Mouse (Mus musculus) testis, postnatal 10 days (tissue): ENCODE results near the gene Trmt10c.
"Not testable (repeated sequence)": the region's sequence is repeated elsewhere in the genome, so short reads cannot be mapped to it uniquely, and the experiment has no call there.

Source experiments
- DNase-seq: peaks from one replicate; pipeline ENCODE4 v3.0.0; 2021; ENCODE audit warnings: low spot score

Gene Trmt10c

DNA sequence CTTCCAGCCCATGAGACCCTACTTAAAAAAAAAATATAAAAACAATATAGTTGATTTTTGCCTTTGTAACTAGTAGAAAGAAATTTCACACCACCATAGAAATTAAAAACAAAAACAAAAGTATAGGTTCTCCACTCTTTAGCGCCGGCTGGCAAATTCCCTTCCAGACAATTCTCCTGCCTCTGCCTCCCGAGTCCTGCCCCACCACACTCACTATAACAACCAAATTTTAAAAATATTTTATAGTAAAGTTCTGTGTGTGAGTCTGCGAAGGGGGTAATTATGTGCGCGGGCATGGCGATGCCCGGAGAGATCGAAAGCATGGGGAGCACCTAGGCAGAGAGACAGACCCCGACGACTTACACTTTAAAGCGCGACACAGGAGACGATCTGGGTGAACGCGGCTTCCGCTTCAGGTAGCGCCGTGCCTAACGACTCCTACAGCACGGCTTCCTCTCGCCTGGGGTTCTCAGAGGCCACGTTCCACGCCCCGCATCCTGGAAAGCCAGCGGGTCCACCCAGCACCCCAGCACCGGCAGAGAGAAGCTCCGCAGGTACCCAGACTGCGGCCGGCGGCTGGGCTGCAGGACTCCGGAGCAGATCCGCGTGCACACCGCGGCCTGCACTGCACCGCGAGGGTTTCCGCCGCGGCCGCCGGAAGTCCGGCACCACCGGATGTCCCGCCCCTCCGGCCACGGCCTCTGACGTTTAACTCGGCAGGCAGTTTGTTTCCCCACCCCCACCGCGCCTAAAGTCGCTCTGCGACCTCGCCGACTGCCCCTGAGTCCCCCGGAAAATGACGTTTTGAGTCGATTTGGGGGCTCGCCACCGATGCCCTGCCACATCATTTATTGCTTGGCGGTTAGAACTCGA, at the start of gene Trmt10c:
Trmt10c (minus strand) TSS at position 682 of the 873 bp plus-strand sequence.
- peak; percentile 96 for DNase-seq

DNA sequence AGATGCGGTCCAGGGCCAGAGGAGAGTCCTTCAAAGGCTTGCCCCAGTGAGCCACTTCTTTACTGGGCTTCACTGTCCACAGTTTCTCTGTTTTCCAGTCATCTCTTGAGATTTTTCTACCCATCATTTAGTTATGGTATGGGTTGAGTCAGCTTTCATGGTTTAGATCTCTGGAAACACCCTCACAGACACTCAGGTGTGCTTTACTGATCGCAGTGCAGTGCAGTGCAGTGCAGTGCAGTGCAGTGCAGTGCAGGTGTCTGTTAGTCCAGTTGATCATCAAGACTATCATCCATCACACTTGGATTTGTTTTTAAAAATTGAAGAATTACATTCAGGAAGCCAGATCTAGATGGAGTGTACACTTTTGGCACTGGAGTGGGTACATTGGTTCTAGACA, 48.7 kb upstream of the Trmt10c start:
- DNase-seq: no peak

DNA sequence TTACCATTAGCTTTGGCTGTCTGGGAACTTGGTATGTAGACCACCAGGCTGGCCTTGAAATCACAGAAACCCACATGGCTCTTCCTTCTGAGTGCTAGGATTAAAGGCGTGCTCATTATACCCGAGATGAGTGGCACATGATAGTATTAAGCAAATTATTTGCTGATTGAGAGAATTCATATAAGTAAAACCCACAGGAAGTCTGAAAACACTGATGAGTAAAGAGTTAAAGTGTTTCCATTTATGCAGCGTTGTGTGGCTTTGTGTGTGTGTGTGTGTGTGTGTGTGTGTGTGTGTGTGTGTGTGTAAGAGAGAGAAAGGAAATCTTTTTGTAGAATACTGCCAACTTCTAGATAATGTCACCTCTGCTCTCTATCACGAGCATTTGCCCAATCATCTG, 44.1 kb upstream of the Trmt10c start:
- DNase-seq: no peak

DNA sequence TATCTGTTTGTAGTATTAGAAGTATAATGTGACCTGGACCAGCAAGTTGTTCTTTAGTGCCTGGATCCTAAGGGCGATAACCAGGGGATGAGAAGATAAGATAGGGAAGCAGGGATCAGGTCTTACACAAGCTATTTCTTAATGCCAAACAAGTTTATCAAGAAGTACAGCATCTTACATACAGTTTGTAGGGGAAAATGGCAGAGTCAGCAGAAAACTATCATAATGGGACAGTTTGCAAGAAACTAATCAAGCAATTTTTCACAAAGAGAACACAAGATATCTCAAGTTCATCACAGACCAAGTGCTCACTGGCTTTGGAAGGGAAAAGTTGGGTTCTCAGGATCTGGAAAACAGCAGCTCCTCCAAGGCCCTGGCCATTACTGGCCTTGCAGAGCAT, 41.8 kb upstream of the Trmt10c start:
- DNase-seq: no peak

DNA sequence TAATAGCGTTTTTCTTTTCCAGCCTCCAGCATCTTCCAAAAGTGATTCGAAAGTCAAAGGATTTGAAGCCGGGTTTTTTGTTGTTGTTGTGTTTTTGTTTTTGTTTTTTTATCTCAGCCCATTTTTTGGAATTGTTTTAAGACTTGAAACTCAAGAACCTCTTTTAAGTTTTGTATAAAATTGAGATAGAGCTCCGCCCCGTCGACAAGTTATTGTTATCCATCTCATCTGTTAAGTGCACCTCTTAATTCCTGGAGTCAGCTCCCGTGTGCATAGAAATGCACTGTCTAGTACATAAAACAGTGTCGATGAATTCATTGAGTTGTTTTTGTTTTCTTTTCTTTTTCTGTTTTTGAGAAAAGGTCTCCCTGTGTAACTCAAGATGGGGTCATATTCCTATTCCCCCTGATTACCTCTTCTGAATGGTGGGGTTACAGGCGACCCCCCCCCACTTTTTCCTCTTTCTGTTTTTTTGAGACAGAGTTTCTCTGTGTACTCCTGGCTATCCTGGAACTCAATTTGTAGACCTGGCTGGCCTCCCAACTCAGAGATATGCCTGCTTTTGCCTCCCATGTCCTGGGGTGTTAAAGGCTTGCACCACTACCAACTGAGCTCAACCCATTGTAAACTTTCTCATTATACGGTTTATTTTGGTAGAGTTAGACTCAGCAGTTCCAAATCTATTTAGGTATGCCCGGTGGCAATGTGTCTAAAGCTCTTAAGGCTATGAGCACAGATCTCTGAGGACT, 38.7 kb upstream of the Trmt10c start:
- no peak for DNase-seq

DNA sequence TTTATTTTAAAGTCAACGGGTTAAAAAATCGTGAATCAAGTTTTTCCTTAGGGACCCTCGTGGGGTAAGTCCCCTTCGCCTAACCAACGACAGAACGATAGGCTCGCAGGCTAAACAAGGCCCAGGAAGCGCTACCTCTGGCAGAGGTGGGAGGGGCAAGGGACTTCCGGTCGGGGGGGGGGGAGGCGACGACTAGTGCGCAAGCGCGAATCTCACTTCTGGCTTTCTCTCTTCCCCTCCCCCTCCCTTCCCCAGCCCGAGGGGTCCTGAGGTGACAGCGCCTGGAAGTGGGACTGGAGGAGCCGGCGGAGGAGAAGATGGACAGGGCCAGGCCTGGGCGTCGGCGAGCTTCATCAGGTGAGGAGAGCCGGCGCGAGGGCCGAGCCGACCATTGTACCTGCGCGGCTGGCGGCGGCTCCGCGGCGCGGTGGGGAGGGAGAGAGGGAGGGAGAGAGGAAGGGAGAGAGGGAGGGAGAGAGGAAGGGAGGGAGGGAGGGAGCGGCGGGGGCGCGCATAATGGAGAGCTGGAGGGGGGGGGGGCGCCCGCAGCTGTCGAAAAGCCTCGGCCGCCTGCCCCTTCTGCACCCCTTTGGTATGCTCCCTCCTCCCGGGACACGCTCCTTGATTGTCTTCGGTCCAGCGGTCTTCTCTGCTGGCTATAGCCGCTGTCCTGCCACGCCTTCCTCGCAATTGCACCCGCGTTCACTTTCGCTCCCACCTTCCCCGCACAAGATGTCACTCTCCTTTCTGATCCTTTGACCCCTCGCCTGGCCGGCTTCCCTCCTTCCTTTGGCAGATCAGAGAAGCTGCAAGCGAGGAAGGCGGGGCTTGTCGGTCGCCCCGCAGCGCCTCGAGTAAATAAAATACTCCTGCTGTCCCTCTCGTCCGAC, 37.8 kb upstream of the Trmt10c start:
- DNase-seq: peak; percentile 87

DNA sequence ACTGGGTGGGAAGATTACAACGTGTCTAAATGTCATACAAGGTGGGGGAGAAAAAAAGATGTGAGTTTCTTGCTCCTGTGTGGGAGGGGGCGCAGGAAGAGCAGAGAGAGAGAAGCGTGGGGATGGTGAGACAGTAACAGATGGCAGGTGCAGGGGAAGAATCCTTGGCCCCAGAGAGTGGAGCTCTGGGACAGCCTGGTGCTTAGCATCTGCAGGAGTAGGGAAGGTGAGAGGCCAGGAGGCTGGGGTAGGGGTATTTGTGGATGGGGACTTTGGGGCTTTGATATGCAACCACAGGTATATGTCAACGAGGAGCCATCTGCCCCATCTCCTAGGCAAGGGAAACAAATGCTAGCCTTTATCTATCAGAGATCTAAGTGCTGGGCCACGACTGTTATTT, 36.9 kb upstream of the Trmt10c start:
- DNase-seq: no peak

DNA sequence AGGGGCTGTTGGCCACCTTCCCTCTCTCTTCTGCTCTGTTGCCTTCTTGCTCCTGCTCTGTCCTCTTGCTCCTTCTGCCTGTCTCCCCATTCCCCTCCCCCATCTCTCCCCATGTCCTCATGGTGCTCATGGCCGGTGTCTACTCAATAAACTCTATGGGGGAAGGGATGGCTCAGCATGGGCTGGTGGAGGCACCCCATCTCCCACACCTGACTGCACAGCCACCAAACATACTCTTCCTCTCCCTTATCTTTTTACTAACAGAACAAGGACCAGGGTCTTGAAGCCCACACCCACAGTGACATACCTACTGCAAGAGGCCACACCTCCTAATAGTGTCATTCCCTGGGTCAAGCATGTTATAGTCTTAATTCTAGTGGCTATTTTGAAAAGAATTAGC, 36.5 kb upstream of the Trmt10c start:
- no peak for DNase-seq

DNA sequence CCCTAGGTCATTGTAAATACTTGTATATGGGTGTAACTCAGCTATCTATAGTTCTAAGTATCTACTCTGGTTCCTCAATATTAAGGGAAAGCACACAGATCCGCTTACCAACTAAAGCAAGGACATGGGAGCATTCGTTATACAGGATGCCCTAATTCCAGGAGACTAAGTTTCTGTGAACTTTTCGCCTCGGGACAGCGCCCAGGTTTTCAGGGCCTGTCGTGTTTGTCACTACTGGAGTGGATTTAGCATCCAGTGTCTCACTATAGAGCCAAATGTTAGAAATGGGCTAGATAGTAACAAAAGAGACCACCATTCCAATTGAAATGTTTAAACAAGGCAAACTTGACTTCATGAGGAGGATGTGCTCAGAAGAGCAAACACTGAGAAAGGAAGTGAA, 35.5 kb upstream of the Trmt10c start:
- not testable (repeated sequence) for DNase-seq

DNA sequence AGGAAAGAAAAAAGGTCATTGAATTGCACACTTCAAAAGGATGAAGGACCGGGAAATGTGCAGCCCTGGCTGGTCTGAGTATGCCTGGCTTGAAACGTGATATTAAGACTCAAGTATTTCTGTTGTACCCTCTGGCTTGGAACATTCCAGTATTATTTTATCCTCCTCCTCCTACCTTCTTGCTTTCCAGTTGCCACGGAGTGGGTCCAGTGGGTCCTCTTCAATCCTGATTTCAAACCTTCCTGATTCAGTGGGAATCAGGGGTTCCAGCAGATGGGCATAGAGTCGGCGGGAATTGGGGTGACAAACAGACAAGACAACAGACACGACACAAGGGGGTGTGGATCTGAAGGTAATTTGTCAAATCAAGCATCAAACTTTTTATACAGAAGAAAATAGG, 34.9 kb upstream of the Trmt10c start:
- DNase-seq: no peak

DNA sequence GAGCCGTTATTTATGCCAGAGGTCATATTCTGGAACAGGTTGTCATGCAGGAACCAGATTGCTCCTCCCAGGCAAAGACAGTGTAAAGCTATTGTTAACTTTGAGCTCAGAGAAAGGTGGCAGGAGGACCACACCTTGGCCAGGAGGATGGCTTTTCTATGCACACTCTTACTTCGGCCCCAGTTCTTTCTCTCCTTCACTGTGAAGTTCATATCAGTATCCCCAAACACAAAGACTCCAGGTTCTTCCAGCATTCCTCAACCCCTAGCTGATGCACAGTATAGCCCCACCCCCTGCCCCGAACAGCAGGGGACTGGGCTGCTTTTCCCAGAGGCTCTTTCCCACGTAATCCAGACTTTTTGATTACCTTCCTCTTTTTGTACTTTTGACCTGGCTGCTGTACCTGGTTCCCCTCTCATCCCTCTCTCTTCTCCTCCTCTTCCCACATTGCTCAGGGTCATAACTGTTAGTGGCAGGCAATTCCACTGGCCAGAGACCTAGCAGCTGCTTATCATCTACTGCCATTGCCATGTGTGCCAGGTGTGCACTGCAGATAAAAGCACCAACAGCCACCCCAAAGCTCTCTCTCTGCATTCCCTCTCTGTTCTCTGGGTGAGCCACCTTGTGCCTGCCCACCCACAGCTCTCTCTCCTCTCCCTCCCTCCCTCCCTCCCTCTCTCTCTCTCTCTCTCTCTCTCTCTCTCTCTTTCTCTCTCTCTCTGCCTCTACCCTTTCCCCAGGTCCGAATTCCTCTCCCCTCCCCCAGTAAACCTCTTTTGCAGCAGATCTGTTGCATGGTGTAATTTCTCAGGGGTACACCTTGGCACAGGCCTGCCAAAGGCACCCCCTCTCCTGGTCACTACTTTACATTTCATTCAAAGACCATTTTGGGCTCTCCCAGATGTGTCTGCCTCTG, 34.0 kb upstream of the Trmt10c start:
- no peak for DNase-seq

DNA sequence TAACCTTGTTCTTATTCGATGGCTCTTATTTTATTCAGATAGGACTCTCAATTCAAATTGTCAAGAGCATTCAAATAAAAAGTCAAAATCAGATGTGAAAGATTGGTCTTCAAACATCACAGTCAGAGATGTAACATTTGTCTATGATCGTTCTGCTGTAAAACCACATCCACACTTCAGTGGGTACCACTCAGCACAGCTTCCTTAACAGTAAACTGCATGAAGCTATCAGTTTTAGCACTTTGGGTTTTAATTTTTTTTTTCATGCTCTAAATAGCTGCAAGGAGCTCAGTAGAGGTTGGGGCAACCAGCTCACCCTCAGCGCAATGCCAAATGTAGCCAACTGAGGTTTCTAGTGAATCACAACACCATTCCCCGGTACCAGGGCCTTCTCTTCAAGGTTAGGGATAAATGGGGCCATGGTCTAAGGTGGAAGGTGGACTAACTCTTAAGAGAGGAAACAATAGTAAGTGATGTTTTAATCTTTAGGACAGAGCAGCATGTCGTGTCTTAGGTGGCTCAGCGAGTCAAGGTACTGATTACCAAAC, 31.0 kb upstream of the Trmt10c start:
- DNase-seq: no peak

DNA sequence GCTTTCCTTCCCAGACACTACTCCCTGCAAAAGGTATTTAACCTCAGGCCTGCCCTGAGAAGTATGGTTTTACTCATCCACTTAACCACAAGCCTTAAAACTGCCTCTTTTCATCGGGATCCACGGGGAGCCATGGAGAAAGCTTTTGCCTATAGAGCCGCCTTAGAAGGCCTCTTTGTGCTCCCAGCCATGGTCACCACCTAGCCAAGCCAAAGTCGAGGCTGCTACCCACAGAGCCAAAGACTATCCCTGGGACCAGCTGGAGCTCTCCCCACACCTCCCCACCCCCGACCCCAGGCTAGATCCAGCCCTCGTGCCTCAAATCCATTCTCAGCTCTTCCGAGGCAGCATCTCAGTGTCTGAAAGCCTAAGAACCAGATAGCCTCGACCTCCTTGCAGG, 28.5 kb upstream of the Trmt10c start:
- no peak for DNase-seq

DNA sequence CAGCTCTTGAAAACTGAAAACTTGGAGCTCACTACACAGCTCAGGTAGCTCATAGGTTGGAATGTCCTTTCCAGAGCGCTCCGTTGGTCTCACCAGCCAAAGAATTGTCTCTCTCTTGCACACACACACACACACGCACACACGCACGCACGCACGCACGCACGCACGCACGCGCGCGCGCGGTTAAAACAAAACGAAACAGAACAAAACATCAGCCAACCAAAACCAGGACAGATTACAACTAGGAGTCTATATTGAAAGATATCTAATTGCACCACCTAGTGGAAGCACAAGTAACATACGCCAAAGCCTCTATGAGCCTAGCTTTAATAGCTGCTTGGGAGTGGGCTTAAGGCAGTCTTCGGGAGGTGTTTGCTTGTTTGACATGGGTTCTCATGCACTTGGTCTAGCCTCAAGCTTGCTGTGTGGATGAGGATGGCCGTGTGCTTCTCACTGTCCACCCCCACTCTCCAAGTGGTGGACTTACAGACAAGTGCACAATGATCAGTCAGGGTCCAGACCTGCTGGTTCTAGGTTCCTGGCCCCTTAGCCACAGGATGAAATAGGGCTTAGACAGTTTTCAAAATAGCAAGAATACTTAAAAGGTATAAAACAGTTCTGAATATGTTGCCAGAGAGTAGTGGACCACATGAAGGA, 26.8 kb upstream of the Trmt10c start:
- DNase-seq: peak; percentile 53

DNA sequence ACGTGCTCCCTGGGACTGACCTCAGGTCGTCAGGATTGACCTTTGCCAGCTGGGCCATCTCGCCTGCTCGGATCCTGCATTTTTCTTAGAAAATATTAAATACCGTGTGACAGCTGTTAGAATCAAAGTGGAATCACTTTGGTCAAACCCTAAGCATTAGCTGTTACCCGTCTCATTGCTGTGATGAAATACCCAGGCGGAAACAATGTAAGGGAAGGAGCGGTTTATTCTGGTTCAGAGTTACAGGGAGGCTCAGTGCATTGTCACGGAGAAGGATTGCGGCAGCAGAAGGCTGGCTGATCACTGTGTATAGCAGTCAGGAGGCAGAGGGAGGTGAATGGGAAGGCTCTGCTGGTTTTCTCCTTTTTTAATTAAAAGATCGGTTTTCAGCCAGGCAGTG, 25.4 kb upstream of the Trmt10c start:
- DNase-seq: no peak

DNA sequence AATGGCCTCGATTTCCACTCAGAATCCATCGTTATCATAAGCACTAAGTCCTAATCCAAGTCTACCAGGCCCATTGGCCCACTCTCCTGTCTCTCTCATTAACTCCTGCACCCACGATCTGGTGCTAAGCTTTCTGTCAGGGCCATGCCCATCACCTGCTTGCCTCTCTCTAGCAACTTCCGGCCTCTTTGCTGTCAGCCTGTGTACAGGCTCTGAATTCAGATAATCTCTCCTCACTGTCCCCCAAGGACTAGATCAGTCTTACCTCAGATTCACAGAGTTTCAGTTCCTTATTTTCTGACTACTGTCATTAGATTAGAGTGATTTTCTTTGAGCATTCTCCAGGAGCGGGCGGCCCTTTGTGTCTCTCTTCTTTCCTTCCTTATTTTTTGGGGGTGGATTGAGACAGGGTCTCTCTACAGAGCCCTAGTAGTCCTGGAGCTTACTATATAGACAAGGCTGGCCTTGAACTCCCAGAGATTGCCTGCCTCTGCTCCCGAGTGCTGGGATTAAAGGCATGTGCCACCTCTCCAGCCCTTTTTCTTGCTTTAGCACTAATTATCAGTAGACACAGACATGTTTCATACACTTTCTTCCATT, 24.5 kb upstream of the Trmt10c start:
- DNase-seq: no peak

DNA sequence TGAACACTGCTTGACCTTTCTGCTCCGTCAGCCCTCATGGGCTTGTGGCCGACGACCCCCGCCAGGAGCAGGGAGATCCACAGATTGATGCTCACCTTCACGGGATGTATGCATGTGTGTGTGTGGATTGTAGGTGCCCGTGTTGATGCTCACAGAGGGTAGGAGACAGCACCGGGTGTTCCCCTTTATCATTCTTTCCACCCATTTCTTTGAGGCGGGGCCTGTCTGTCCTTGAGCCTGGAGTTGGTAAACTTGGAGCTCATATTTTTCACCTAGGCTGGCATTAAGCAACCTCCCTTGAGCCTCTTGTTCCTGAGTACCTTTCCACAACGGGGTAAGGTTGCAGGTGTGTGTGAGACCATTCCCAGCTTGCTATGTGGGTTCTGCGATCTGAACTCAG, 20.5 kb upstream of the Trmt10c start:
- no peak for DNase-seq

DNA sequence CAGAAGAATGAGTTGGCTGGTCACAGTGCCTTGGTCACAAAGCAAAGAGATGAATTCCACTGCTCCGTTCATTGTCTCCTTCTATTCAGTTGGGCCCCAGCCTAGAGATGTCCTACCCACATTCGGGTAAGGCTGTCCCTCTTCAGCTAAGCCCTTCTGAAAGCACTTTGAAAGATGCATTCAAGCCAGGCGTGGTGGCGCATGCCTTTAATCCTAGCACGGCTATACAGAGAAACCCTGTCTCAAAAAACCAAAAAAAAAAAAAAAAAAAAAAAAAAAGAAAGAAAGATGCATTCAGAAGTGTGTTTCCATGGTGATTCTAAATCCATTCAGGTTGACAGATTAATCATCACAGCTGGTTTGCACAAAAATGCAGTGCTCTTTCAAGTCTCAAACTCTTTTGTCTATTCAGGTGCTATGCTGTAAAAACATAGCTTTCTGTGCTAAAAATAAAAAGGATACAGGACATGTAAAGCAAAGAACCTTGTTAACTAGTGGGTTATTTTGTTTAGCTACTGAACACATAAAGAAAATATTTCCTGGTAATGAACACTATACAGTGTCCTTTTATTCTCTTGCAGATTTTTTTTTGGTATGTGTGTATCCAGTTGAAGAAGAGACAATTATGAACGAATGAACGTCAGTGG, 19.4 kb upstream of the Trmt10c start:
- DNase-seq: no peak

DNA sequence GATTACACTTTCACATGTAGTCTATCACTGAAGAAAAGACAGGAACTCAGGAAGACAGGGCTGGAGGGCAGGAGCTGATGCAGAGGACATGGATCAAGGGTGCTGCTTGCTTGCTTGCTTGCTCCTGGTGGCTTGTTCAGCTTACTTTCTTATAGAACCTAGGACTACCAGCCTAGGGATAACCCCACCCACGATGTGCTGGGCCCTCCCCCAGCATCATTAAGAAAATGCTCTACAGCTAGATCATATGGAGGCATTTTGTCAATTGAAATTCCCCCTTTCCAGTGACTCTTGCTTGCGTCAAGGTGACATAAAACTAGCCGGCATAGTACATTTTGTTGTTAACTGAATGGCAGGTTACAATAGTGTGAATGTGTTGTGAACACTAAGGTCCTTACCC, 18.3 kb upstream of the Trmt10c start:
- no peak for DNase-seq

DNA sequence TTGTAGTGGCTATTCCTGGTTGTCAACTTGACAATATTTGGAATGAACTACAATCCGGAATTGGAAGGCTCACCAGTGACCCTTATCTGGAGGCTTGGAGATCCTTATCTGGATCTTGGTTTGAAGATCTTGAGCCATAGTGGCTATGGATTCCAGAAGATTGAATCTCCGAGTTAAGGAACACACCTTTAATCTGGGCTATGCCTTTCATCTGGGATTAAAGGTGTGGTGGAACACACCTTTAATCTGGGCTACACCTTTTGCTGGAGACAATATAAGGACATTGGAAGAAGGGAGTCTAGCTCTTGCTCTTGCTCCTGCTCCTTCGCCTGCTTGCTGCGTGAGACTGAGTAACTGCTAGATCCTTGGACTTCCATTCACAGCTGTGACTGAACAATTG, 10.4 kb upstream of the Trmt10c start, which contains the start of gene Senp7:
Senp7 (plus strand) TSS at position 301 of the 400 bp plus-strand sequence.
- not testable (repeated sequence) for DNase-seq
